Mouse (Mus musculus) stomach, postnatal 0 days (tissue): Measurements from ENCODE around the gene Vps35l. TPM values are rescaled to one million over a fixed set of nuclear protein-coding genes. Genes with fewer than 3 reads are reported as not detected.

Source experiments
- ATAC-seq: fragments of 200-750 bp; cut with Nextera tagmentation; 2 replicates; pipeline ENCODE4 v1.8.0; 2017; ENCODE audit not compliant: low FRiP score, low TSS enrichment
- DNase-seq: peaks from one replicate; pipeline ENCODE4 v3.0.0-alpha.2; 2016; ENCODE audit warnings: low spot score
- H3K27ac ChIP-seq: fragments of 300-500 bp; sonication (generic); replicated peaks from 2 replicates; pipeline ENCODE4 v1.5.1; 2014; ENCODE audit warnings: mild to moderate bottlenecking, control low read depth
- H3K27me3 ChIP-seq: fragments of 300-500 bp; sonication (generic); 2 replicates; pipeline ENCODE4 v1.6.1; 2014; ENCODE audit warnings: low read length; ENCODE audit not compliant: control insufficient read depth, insufficient read depth
- H3K36me3 ChIP-seq: fragments of 300-500 bp; sonication (generic); 2 replicates; pipeline ENCODE4 v1.6.1; 2014; ENCODE audit warnings: low read length, mixed read lengths; ENCODE audit not compliant: control insufficient read depth, insufficient read depth
- H3K4me1 ChIP-seq: fragments of 300-500 bp; sonication (generic); replicated peaks from 2 replicates; pipeline ENCODE4 v1.6.1; 2014; ENCODE audit warnings: antibody characterized with exemption; ENCODE audit not compliant: control insufficient read depth, insufficient read depth
- H3K4me2 ChIP-seq: fragments of 300-500 bp; sonication (generic); replicated peaks from 2 replicates; pipeline ENCODE4 v1.6.1; 2014; ENCODE audit warnings: low read depth, mild to moderate bottlenecking, control low read depth, moderate library complexity
- H3K4me3 ChIP-seq: fragments of 300-500 bp; sonication (generic); 2 replicates; pipeline ENCODE4 v1.5.1; 2014; ENCODE audit warnings: low read depth, low read length, control low read depth
- H3K9ac ChIP-seq: fragments of 300-500 bp; sonication (generic); 2 replicates; pipeline ENCODE4 v1.6.1; 2014; ENCODE audit warnings: mild to moderate bottlenecking, low read length, control low read depth, mixed read lengths
- H3K9me3 ChIP-seq: fragments of 300-500 bp; sonication (generic); 2 replicates; pipeline ENCODE4 v1.6.1; 2016; ENCODE audit warnings: low read length; ENCODE audit not compliant: control insufficient read depth
- CTCF ChIP-seq: IDR thresholded peaks from 2 replicates; pipeline ENCODE4 v1.5.1; 2016; ENCODE audit warnings: antibody characterized with exemption, low read depth, mild to moderate bottlenecking, moderate library complexity
- EP300 ChIP-seq: optimal IDR thresholded peaks from 2 replicates; pipeline ENCODE3; 2016; ENCODE audit warnings: antibody characterized with exemption
- WGBS: fragments of 180-500 bp; shearing (Covaris S2); extraction: QIAGEN DNeasy Blood & Tissue Kit; methylation state at CpG from one replicate; pipeline ENCODE4 v1.1.7; 2014; 5-methylcytosine and 5-hydroxymethylcytosine counted together
- polyA plus RNA-seq: library from polyadenylated mRNA; unstranded; fragments of >200 nt; fragmentation: Nextera tagmentation; extraction: Ambion mirVana; gene quantifications from 2 replicates; pipeline ENCODE4 v1.2.1, GENCODE M21; 2015

The Vps35l gene
- polyA plus RNA-seq, 1 experiment from 2014 or later, result 32.7 TPM

- 78% methylated on average over 7 of the region's 7 CpGs for WGBS
- no peak for ATAC-seq
- Histone ChIP-seq H3K27me3 (no peaks in the 10 kb centered on the region), H3K4me1 (no peaks in the 10 kb centered on the region), H3K36me3 (peaks cover 7% of the 10 kb centered on the region), H3K4me2 (no peak overlapping the region), H3K9ac (no peak overlapping the region), H3K4me3 (no peak overlapping the region), H3K9me3 (no peaks in the 10 kb centered on the region), H3K27ac (no peak overlapping the region)
- TF ChIP-seq EP300, result no peak
- no peak for TF ChIP-seq CTCF
- DNase-seq, result no peak
These were observed 57.6 kb downstream of the Vps35l start for GRCm38 (mm10) chr7:118797600-118797999.

DNA sequence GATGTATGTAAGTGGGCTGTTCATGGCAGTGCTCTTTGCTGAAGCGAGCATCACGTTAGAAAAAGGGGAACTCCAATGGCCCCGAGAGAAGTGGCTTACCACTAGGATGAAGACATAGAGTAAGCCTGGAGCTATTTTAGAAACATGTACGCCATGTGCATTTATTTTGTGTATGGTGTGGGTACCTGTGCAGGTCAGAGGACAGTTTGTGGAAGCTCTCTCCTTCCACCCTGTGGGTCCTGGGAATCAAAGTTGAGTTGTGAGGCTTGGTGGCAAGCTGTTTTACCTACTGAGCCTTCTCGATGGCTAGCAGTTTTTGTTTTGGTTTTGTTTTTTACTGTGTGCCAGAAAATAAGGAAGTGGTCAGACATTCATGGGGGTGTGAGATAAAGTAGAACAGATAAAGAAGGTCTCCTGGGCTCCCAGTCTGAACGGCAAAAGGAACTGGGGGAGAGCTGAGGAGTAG, 58.1 kb downstream of the Vps35l start:
- Histone ChIP-seq H3K9me3 (no peaks in the 10 kb centered on the region), H3K36me3 (peaks cover 7% of the 10 kb centered on the region), H3K4me1 (no peaks in the 10 kb centered on the region), H3K4me2 (no peak overlapping the region), H3K4me3 (no peak overlapping the region), H3K27me3 (no peaks in the 10 kb centered on the region), H3K9ac (no peak overlapping the region), H3K27ac (no peak overlapping the region)
- ATAC-seq (no peak), DNase-seq (no peak)
- TF ChIP-seq EP300 (no peak), CTCF (no peak)
- WGBS, result 82% methylated on average over 6 of the region's 6 CpGs

- Histone ChIP-seq H3K27me3 (no peaks in the 10 kb centered on the region), H3K4me1 (no peaks in the 10 kb centered on the region), H3K9me3 (no peaks in the 10 kb centered on the region), H3K4me2 (no peak overlapping the region), H3K4me3 (no peak overlapping the region), H3K9ac (no peak overlapping the region), H3K36me3 (peaks cover 7% of the 10 kb centered on the region), H3K27ac (no peak overlapping the region)
- ATAC-seq (no peak), DNase-seq (no peak)
- WGBS, result 84% methylated on average over 15 of the region's 15 CpGs
- TF ChIP-seq EP300 (no peak), CTCF (no peak)
These were observed 60.2 kb downstream of the Vps35l start for GRCm38 (mm10) chr7:118800112-118800734.

DNA sequence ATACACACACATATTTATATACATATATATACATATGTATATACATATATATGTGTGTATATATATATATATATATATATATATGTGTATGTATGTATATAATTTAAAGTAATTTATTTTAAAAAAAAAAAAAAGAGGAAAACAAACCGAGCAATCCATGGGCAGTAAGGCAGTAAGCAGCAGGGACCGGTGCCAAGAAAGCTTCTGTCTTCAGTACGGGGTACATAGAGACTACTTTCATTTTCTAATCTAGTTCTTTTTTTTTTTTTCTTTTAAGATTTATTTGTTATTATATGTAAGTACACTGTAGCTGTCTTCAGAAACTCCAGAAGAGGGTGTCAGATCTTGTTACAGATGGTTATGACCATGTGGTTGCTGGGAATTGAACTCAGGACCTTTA, 61.8 kb downstream of the Vps35l start:
- Histone ChIP-seq H3K27me3 (no peaks in the 10 kb centered on the region), H3K9me3 (no peaks in the 10 kb centered on the region), H3K9ac (no peak overlapping the region), H3K4me2 (no peak overlapping the region), H3K4me3 (no peak overlapping the region), H3K27ac (no peak overlapping the region), H3K4me1 (no peaks in the 10 kb centered on the region), H3K36me3 (peaks cover 7% of the 10 kb centered on the region)
- 79% methylated on average over 3 of the region's 3 CpGs for WGBS
- DNase-seq (no peak), ATAC-seq (no peak)
- TF ChIP-seq EP300 (no peak), CTCF (no peak)

DNA sequence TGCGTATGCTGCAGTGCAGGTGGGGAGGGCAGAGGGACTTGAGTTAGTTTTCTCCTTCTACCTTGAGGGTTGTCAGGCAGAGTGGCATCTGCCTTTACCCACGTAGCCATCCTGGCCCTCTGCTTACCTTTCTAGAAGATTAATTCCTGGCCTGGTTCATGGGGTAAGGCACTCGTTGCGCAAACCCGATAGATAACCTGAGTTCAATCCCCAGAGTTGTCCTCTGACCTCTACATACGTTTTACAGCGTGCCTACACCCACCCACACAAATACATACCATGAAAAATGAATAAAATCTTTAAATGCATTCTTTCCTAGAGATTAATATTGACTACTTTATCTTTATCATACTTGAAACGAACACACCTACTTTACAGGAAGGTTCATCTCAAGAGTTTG, 63.4 kb downstream of the Vps35l start:
- Histone ChIP-seq H3K9me3 (no peaks in the 10 kb centered on the region), H3K4me3 (no peak overlapping the region), H3K27me3 (no peaks in the 10 kb centered on the region), H3K9ac (no peak overlapping the region), H3K4me1 (no peaks in the 10 kb centered on the region), H3K36me3 (peaks cover 7% of the 10 kb centered on the region), H3K27ac (no peak overlapping the region), H3K4me2 (no peak overlapping the region)
- no peak for DNase-seq
- no peak for ATAC-seq
- TF ChIP-seq EP300, result no peak
- no peak for TF ChIP-seq CTCF
- WGBS, result 85% methylated on average over 8 of the region's 8 CpGs

DNA sequence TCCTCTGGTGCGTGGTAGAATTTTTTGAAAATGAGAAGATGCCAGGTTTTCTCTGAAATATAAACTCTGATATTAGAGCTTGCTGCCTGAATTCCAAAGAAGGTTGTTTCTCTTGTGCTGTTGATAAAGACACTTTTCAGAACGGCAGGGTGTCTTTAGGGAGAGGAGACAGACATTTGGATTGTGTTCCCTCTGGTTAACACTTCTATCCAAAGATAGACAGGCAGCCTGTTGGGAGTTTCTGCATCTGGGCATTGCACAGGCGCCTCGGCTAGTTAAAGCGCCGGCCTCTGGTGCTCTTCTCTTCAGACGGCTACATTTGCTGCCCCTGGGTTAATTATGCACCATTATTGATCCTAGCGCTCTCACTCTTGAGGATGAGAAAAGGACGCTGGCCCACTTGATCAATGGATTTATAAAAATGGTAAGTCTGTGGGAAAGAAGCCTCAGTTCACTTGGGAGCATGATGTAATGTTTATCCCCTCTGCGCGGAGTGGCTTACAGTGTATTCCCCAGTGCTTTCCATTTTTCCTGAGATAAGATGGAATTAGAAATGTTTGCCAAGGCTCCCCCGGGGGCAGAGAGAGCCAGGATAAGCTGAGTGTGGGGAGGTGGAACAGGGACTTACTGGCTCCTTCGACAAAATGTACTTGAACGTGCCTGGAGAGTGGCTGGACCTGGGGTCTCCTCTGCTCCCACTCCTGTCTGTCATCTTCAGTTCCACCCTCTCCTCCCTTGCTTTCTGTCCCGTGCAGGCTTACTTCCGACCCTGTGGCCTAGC, 66.8 kb downstream of the Vps35l start:
- no peak for DNase-seq

More for the DNA sequence above, 66.8 kb downstream of the Vps35l start:
- Histone ChIP-seq H3K27me3 (no peaks in the 10 kb centered on the region), H3K4me1 (no peaks in the 10 kb centered on the region), H3K4me2 (no peak overlapping the region), H3K4me3 (no peak overlapping the region), H3K9ac (no peak overlapping the region), H3K36me3 (peaks cover 4% of the 10 kb centered on the region; the same call in 1 of the 2 replicates), H3K9me3 (no peaks in the 10 kb centered on the region), H3K27ac (no peak overlapping the region)
- ATAC-seq, result no peak
- TF ChIP-seq EP300 (no peak), CTCF (no peak)
- WGBS, result 48% methylated on average over 16 of the region's 16 CpGs
